In the genomic region with DNA sequence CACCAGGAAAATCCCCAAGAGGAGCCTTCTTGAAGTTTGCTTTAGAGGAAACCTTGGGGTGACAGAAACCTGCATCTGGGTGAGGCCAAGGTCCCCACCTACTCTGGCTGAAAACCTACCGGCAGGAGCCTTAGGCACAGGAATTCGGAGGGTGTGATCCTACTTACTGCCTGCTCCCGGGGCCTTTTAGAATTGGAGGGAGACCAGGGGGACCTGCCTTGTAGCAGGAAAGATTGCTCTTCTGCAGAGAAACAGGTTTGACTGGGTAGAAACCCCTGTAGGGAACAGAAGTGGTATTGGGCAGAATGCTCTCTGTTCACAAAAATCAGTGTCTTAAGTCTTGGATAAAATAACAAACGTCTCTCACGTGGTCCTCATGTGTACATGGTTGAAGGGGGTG, we compare ENCODE assay signal across 23 mouse cellular contexts.
DNase-seq lines count a peak whose midpoint lies in the region; ATAC-seq and TF ChIP-seq lines count a peak whose summit lies in the region.
"Had no signal": no experiment of that assay in that cellular context is flagged by ENCODE, and none has a peak within 500 bp of the region (broad histone marks: within the 10 kb centered on the region; RNA-seq: fewer than 3 reads in every experiment).

No protein-coding gene starts in this region.

- H3K27me3 ChIP-seq in embryonic facial prominence, embryonic 12.5 days, result no peaks in the 10 kb centered on the region
- H3K27me3 ChIP-seq in embryonic facial prominence, embryonic 10.5 days (replicated peaks; ENCODE audit: low read depth, poor library complexity, severe bottlenecking), result no peaks in the 10 kb centered on the region
- H3K27me3 ChIP-seq in hindbrain, postnatal 0 days (ENCODE audit: insufficient read depth, low read length), result no peaks in the 10 kb centered on the region; the same call in 1 of the 2 replicates
- H3K27me3 ChIP-seq: embryonic facial prominence, embryonic 13.5 days; forebrain, embryonic 13.5 days; forebrain, embryonic 15.5 days had no signal

- no peak overlapping the region for H3K9ac ChIP-seq in embryonic facial prominence, embryonic 12.5 days
- no peak overlapping the region for H3K9ac ChIP-seq in hindbrain, postnatal 0 days (replicated peaks; ENCODE audit: low read length)
- H3K9ac ChIP-seq: embryonic facial prominence, embryonic 13.5 days; forebrain, embryonic 13.5 days; forebrain, embryonic 15.5 days; forebrain, postnatal 0 days had no signal

- no peak overlapping the region for H3K4me3 ChIP-seq in embryonic facial prominence, embryonic 12.5 days
- H3K4me3 ChIP-seq in embryonic facial prominence, embryonic 10.5 days, result no peak overlapping the region
- no peak overlapping the region for H3K4me3 ChIP-seq in hindbrain, postnatal 0 days (ENCODE audit: low read length)
- H3K4me3 ChIP-seq: embryonic facial prominence, embryonic 13.5 days; forebrain, embryonic 13.5 days; forebrain, embryonic 15.5 days had no signal

- 48% methylated on average over 5 of the region's 5 CpGs for WGBS in embryonic facial prominence, embryonic 12.5 days
- WGBS in embryonic facial prominence, embryonic 10.5 days, result 63% methylated on average over 5 of the region's 5 CpGs
- 75% methylated on average over 5 of the region's 5 CpGs for WGBS in hindbrain, postnatal 0 days

- intact Hi-C loops in heart, postnatal 14 days (cut with DNase I), result no loop called here

- no peak overlapping the region for H3K4me2 ChIP-seq in embryonic facial prominence, embryonic 12.5 days (replicated peaks)
- H3K4me2 ChIP-seq in hindbrain, postnatal 0 days (ENCODE audit: low read depth, low read length), result no peak overlapping the region
- H3K4me2 ChIP-seq: embryonic facial prominence, embryonic 13.5 days; forebrain, embryonic 13.5 days; forebrain, embryonic 15.5 days had no signal

- no peak for TF ChIP-seq CTCF in hindbrain, postnatal 0 days (IDR thresholded peaks at IDR 0.05; ENCODE audit: low read depth)

- no peak for DNase-seq in embryonic facial prominence, embryonic 10.5 days (ENCODE audit: low spot score)
- DNase-seq in heart, adult 11 months, result peak; percentile 89
- no peak for DNase-seq in heart, postnatal 14 days
- DNase-seq in hindbrain, postnatal 0 days (ENCODE audit: low spot score), result no peak
- DNase-seq: adrenal gland, adult 2 months; adrenal gland, postnatal 10 days; adrenal gland, postnatal 25 days; B cell, adult 2 months; cerebellum, adult 11 months; cerebellum, adult 18-20 months; cerebellum, adult 8-10 months; cerebellum, adult 9-11 months; cerebellum, postnatal 14 days; cerebellum, postnatal 36 days; embryo, embryonic 11 days; forebrain, postnatal 0 days had no signal

- H3K9me3 ChIP-seq in embryonic facial prominence, embryonic 12.5 days, result no peaks in the 10 kb centered on the region
- H3K9me3 ChIP-seq in embryonic facial prominence, embryonic 10.5 days, result no peaks in the 10 kb centered on the region
- no peaks in the 10 kb centered on the region for H3K9me3 ChIP-seq in hindbrain, postnatal 0 days (ENCODE audit: low read length)
- H3K9me3 ChIP-seq: embryonic facial prominence, embryonic 13.5 days; forebrain, embryonic 13.5 days; forebrain, embryonic 15.5 days had no signal

- 0 out of 2 replicates have a peak overlapping the region, but pooled peaks have one; percentile 1 for H3K27ac ChIP-seq in embryonic facial prominence, embryonic 12.5 days
- no peak overlapping the region for H3K27ac ChIP-seq in embryonic facial prominence, embryonic 10.5 days (replicated peaks)
- H3K27ac ChIP-seq in hindbrain, postnatal 0 days, result no peak overlapping the region
- H3K27ac ChIP-seq: embryonic facial prominence, embryonic 13.5 days; forebrain, embryonic 13.5 days; forebrain, embryonic 15.5 days had no signal

- H3K4me1 ChIP-seq in embryonic facial prominence, embryonic 12.5 days, result 0 out of 2 replicates have a peak, but pooled peaks cover 7% of the 10 kb centered on the region
- no peaks in the 10 kb centered on the region for H3K4me1 ChIP-seq in embryonic facial prominence, embryonic 10.5 days
- peaks cover 5% of the 10 kb centered on the region for H3K4me1 ChIP-seq in hindbrain, postnatal 0 days (ENCODE audit: insufficient read depth, low read length)
- H3K4me1 ChIP-seq: forebrain, embryonic 13.5 days; forebrain, embryonic 15.5 days had no signal

- no peak for ATAC-seq in embryonic facial prominence, embryonic 12.5 days (ENCODE audit: insufficient number of reproducible peaks, insufficient read depth, low FRiP score, low TSS enrichment)
- ATAC-seq in hindbrain, postnatal 0 days, result no peak
- ATAC-seq: CD4-positive, CD25-positive, alpha-beta regulatory T cell, adult 4 months; forebrain, embryonic 13.5 days; forebrain, embryonic 15.5 days; forebrain, postnatal 0 days; Patski had no signal

- 0 out of 2 replicates have a peak, but pooled peaks cover 2% of the 10 kb centered on the region for H3K36me3 ChIP-seq in embryonic facial prominence, embryonic 12.5 days
- peaks cover 8% of the 10 kb centered on the region; the same call in 1 of the 2 replicates for H3K36me3 ChIP-seq in embryonic facial prominence, embryonic 10.5 days (replicated peaks)
- H3K36me3 ChIP-seq in hindbrain, postnatal 0 days (ENCODE audit: insufficient read depth, low read length), result no peaks in the 10 kb centered on the region
- H3K36me3 ChIP-seq: embryonic facial prominence, embryonic 13.5 days; forebrain, embryonic 15.5 days; G1E had no signal
